Mouse (Mus musculus): Measurements from ENCODE around the gene Fgb. TPM values are rescaled to one million over a fixed set of nuclear protein-coding genes. Genes with fewer than 3 reads are reported as not detected.

Fgb gene
- total and polyA plus RNA-seq, 3 experiments: not detected

DNA sequence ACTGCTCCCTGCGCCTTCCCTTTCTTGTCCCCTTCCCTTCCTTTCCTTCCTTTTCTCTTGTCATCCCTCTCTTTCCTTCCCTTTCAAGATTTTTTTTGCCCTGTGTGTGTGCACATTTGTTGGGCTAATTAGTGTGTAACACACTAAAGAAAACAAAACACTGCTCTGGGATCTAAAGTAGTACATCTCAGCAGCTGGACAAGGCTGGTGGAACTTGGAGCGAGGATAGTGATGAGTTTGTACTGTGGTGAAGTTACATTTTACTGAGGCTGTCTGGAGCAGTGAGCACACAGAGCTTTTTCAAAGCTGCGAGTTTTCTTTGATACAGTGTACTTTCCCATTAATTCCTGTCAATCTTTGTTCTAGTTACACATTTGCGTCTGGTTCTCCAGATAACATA is 20.6 kb upstream of the Fgb start:
- Histone ChIP-seq H3K4me3 (no peak overlapping the region), H3K79me2 (replicated peaks; ENCODE audit: control insufficient read depth, insufficient read depth, low read length) (no peaks in the 10 kb centered on the region), H3K27ac (no peak overlapping the region), H3K27me3 (ENCODE audit: control insufficient read depth, insufficient read depth, low read length) (no peaks in the 10 kb centered on the region), H3K36me3 (ENCODE audit: control insufficient read depth, insufficient read depth, low read length) (no peaks in the 10 kb centered on the region), H3K9ac (ENCODE audit: low read depth, low read length) (no peak overlapping the region), H3K4me1 (ENCODE audit: control insufficient read depth, insufficient read depth, low read length) (no peaks in the 10 kb centered on the region)
- TF ChIP-seq EP300 (IDR thresholded peaks at IDR 0.05; ENCODE audit: insufficient read depth, low read depth, low read length) (no peak), CTCF (IDR thresholded peaks at IDR 0.05) (no peak), POLR2A (IDR thresholded peaks at IDR 0.05; ENCODE audit: insufficient read depth, low read depth, low read length) (no peak)
- DNase-seq: no peak
- intact Hi-C loops (cut with DNase I): no loop called here
- WGBS: 74% methylated on average over 4 of the region's 4 CpGs

DNA sequence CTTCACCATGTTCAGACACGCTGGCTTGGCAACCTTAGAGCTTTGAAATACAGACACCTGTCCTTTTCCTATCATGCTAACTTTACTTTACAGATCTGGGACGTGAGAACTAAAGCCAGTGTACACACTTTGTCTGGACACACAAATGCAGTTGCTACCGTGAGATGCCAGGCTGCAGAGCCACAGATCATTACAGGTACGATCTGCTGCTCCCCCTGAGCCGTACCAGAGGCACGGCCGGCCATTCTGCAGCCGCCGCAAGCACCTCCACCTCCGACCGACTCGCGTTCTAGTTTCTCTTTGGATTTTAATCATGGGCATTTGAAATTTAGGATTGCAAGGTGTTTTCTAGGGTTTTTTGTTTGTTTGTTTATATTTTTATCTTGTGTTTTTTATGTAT is 19.2 kb upstream of the Fgb start:
- no peaks in the 10 kb centered on the region for H3K36me3 ChIP-seq (ENCODE audit: control insufficient read depth, insufficient read depth, low read length)
- H3K4me3 ChIP-seq: no peak overlapping the region
- H3K9ac ChIP-seq (ENCODE audit: low read depth, low read length): no peak overlapping the region
- intact Hi-C loops (cut with DNase I): no loop called here
- no peaks in the 10 kb centered on the region for H3K27me3 ChIP-seq (ENCODE audit: control insufficient read depth, insufficient read depth, low read length)
- H3K27ac ChIP-seq: no peak overlapping the region
- no peak for DNase-seq
- H3K4me1 ChIP-seq (ENCODE audit: control insufficient read depth, insufficient read depth, low read length): no peaks in the 10 kb centered on the region
- TF ChIP-seq EP300 (IDR thresholded peaks at IDR 0.05; ENCODE audit: insufficient read depth, low read depth, low read length) (no peak), CTCF (IDR thresholded peaks at IDR 0.05) (no peak), POLR2A (IDR thresholded peaks at IDR 0.05; ENCODE audit: insufficient read depth, low read depth, low read length) (no peak)
- H3K79me2 ChIP-seq (replicated peaks; ENCODE audit: control insufficient read depth, insufficient read depth, low read length): no peaks in the 10 kb centered on the region
- WGBS: 96% methylated on average over 13 of the region's 13 CpGs

DNA sequence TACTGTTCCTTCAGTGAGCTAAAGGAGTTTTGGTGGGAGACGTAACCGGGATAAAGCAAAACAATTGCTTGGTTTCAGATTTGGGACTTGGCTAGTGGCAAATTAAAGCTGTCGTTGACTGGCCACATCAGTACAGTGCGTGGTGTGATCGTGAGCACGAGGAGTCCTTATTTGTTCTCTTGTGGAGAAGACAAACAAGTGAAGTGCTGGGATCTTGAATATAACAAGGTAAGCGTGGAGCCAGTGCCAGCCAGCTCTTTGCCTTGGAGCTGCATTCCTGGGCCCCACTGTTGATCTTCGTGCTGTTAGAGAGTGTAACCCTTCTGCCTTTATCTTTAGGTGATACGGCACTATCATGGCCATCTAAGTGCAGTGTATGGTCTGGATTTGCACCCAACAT is 18.3 kb upstream of the Fgb start:
- no peaks in the 10 kb centered on the region for H3K36me3 ChIP-seq (ENCODE audit: control insufficient read depth, insufficient read depth, low read length)
- WGBS: 94% methylated on average over 9 of the region's 9 CpGs
- intact Hi-C loops (cut with DNase I): no loop called here
- no peak overlapping the region for H3K4me3 ChIP-seq
- no peaks in the 10 kb centered on the region for H3K4me1 ChIP-seq (ENCODE audit: control insufficient read depth, insufficient read depth, low read length)
- no peak overlapping the region for H3K27ac ChIP-seq
- no peak for DNase-seq
- H3K27me3 ChIP-seq (ENCODE audit: control insufficient read depth, insufficient read depth, low read length): no peaks in the 10 kb centered on the region
- TF ChIP-seq POLR2A (IDR thresholded peaks at IDR 0.05; ENCODE audit: insufficient read depth, low read depth, low read length) (no peak), EP300 (IDR thresholded peaks at IDR 0.05; ENCODE audit: insufficient read depth, low read depth, low read length) (no peak), CTCF (IDR thresholded peaks at IDR 0.05) (no peak)
- no peak overlapping the region for H3K9ac ChIP-seq (ENCODE audit: low read depth, low read length)
- H3K79me2 ChIP-seq (replicated peaks; ENCODE audit: control insufficient read depth, insufficient read depth, low read length): no peaks in the 10 kb centered on the region

DNA sequence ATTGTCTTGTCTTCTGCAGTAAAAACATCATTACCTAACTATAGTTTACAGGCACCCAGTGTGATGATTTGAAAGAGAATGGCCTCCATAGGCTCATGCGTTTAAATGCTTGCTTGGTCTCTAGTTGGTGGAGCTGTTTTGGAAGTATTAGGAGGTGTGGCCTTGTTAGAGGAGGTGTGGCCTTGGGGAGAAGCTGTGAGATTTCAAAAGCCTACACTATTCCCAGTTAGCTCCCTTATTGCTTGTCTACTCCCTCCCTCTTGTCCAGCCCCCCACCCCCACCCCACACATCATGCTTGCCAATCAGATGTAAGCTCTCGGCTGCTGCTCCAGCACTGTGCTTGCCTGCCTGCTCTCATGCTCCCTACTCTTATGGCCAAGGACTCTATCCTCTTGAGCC is 7.4 kb upstream of the Fgb start:
- Histone ChIP-seq H3K4me1 (ENCODE audit: control insufficient read depth, insufficient read depth, low read length) (no peaks in the 10 kb centered on the region; the same call in 1 of the 2 replicates), H3K79me2 (replicated peaks; ENCODE audit: control insufficient read depth, insufficient read depth, low read length) (0 out of 2 replicates have a peak, but pooled peaks cover 1% of the 10 kb centered on the region), H3K4me3 (no peak overlapping the region), H3K36me3 (ENCODE audit: control insufficient read depth, insufficient read depth, low read length) (no peaks in the 10 kb centered on the region; the same call in 1 of the 2 replicates), H3K9ac (ENCODE audit: low read depth, low read length) (no peak overlapping the region), H3K27me3 (ENCODE audit: control insufficient read depth, insufficient read depth, low read length) (no peaks in the 10 kb centered on the region), H3K27ac (no peak overlapping the region)
- TF ChIP-seq CTCF (IDR thresholded peaks at IDR 0.05) (no peak), EP300 (IDR thresholded peaks at IDR 0.05; ENCODE audit: insufficient read depth, low read depth, low read length) (no peak), POLR2A (IDR thresholded peaks at IDR 0.05; ENCODE audit: insufficient read depth, low read depth, low read length) (no peak)
- WGBS: 85% methylated on average over 2 of the region's 2 CpGs
- intact Hi-C loops (cut with DNase I): loop anchor here (10.0 kb wide), 1 partner anchor 988 kb away; the partner anchor contains the start of gene Tmem131l
- no peak for DNase-seq

DNA sequence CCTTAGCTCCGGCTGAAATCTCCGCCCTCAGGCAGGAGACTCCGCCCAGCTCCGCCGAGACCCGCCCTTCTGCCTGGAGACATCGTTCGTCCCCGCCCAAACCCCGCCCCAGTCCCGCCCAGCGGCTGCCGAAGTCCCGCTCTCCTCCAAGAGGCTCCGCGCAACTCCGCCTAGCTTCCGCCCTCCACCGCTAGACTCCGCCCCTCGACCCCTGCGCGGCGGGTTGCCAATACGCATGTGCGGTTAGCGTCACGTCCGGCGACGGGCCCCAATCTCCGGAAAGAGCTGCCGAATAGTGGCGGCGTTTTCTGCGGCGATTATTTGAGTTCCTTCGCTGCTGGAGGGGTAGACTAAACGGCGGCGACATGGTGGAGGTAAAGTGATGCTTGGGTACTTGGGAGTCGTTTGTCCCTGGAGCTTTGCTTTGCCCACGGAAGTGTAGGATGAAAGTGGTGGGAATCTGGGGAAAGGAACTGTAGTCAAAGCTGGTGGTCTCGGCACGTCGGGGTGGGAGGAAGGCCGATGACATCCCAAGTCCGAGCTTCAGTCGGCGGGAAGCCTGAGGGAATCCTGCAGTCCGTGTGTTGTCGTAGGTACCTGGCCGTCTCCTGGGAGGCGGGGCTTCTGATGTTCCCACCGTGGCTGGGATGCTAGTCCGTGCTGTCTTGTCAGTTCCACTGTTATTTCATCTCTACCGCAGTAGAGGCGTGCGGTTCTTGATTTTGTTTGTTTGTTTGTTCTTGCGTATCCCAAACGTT is 5.8 kb upstream of the Fgb start, which contains the start of gene Plrg1:
Gene Plrg1 (plus strand): TSS at position 242 of the 758 bp plus-strand sequence.
- no peaks in the 10 kb centered on the region for H3K36me3 ChIP-seq (ENCODE audit: control insufficient read depth, insufficient read depth, low read length)
- peak within 1 kb of the TSS; percentile 78 for H3K4me3 ChIP-seq
- DNase-seq: peak; percentile 98 to 99
- intact Hi-C loops (cut with DNase I): loop anchor here (10.0 kb wide), 1 partner anchor 989 kb away; the partner anchor contains the start of gene Tmem131l
- no peaks in the 10 kb centered on the region for H3K27me3 ChIP-seq (ENCODE audit: control insufficient read depth, insufficient read depth, low read length)
- no peaks in the 10 kb centered on the region; the same call in 1 of the 2 replicates for H3K4me1 ChIP-seq (ENCODE audit: control insufficient read depth, insufficient read depth, low read length)
- peak within 1 kb of the TSS; percentile 81 for H3K27ac ChIP-seq
- under 1% methylated on average over 60 of the region's 61 CpGs for WGBS
- 0 out of 2 replicates have a peak, but pooled peaks cover 1% of the 10 kb centered on the region for H3K79me2 ChIP-seq (replicated peaks; ENCODE audit: control insufficient read depth, insufficient read depth, low read length)
- peak; percentile 94 for TF ChIP-seq POLR2A (IDR thresholded peaks at IDR 0.05; ENCODE audit: insufficient read depth, low read depth, low read length)
- TF ChIP-seq CTCF (IDR thresholded peaks at IDR 0.05): peak; percentile 12; the same call in 1 of the 2 replicates
- TF ChIP-seq EP300 (IDR thresholded peaks at IDR 0.05; ENCODE audit: insufficient read depth, low read depth, low read length): no peak
- H3K9ac ChIP-seq (ENCODE audit: low read depth, low read length): peak within 1 kb of the TSS; percentile 64

DNA sequence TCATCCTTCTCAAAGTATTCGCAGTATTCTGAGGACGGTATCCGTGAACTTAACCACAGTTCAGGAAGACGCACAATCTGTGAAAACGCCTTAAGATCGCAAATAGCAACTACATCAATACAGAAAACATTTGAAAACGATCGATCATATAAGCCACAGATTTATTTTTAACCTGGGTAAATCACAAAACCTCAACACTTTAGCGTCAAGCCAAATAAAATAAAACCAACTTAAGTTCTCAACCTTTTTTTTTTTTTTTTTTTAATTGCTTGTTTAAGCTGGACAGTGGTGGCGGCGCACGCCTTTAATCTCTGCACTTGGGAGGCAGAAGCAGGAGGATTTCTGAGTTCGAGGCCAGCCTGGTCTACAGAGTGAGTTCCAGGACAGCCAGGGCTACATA is 5.1 kb upstream of the Fgb start:
- H3K4me1 ChIP-seq (ENCODE audit: control insufficient read depth, insufficient read depth, low read length): no peaks in the 10 kb centered on the region; the same call in 1 of the 2 replicates
- H3K27ac ChIP-seq: peak overlapping the region; percentile 34; the same call in 1 of the 2 replicates
- peak overlapping the region; percentile 59 for H3K4me3 ChIP-seq
- 24% methylated on average over 13 of the region's 13 CpGs for WGBS
- no peak for DNase-seq
- intact Hi-C loops (cut with DNase I): loop anchor here (10.0 kb wide), 1 partner anchor 990 kb away; the partner anchor contains the start of gene Tmem131l
- no peaks in the 10 kb centered on the region for H3K36me3 ChIP-seq (ENCODE audit: control insufficient read depth, insufficient read depth, low read length)
- H3K79me2 ChIP-seq (replicated peaks; ENCODE audit: control insufficient read depth, insufficient read depth, low read length): 0 out of 2 replicates have a peak, but pooled peaks cover 1% of the 10 kb centered on the region
- TF ChIP-seq EP300 (IDR thresholded peaks at IDR 0.05; ENCODE audit: insufficient read depth, low read depth, low read length) (no peak), POLR2A (IDR thresholded peaks at IDR 0.05; ENCODE audit: insufficient read depth, low read depth, low read length) (no peak), CTCF (IDR thresholded peaks at IDR 0.05) (no peak)
- no peaks in the 10 kb centered on the region for H3K27me3 ChIP-seq (ENCODE audit: control insufficient read depth, insufficient read depth, low read length)
- H3K9ac ChIP-seq (ENCODE audit: low read depth, low read length): no peak overlapping the region
